Mouse (Mus musculus) lung, postnatal 36 days (tissue): Measurements from ENCODE around the gene Mutyh.
"Not testable (repeated sequence)": the region's sequence is repeated elsewhere in the genome, so short reads cannot be mapped to it uniquely, and the experiment has no call there.

ENCODE experiments used
- DNase-seq: peaks from one replicate; pipeline ENCODE4 v3.0.0; 2022; ENCODE audit warnings: mixed read lengths

Mutyh gene

GRCm38 (mm10) chr4:116820902-116821693, 13.6 kb downstream of the Mutyh start:
- DNase-seq = peak; percentile 87

GRCm38 (mm10) chr4:116821694-116822016, 14.1 kb downstream of the Mutyh start, which contains the start of gene Hpdl:
Hpdl (minus strand) TSS chr4:116821707.
- no peak for DNase-seq

- peak; percentile 76 for DNase-seq
These were observed 17.1 kb downstream of the Mutyh start for GRCm38 (mm10) chr4:116824541-116825004.

GRCm38 (mm10) chr4:116827819-116828218, 20.3 kb downstream of the Mutyh start:
- DNase-seq = peak; percentile 73

- peak; percentile 56 for DNase-seq
These were observed 22.0 kb downstream of the Mutyh start for GRCm38 (mm10) chr4:116829364-116830069.

GRCm38 (mm10) chr4:116830070-116830368, 22.5 kb downstream of the Mutyh start:
- no peak for DNase-seq

GRCm38 (mm10) chr4:116838999-116839398, 31.5 kb downstream of the Mutyh start:
- no peak for DNase-seq

- DNase-seq = not testable (repeated sequence)
These were observed 32.6 kb downstream of the Mutyh start for GRCm38 (mm10) chr4:116840096-116840495.

- DNase-seq = no peak
These were observed 33.3 kb downstream of the Mutyh start for GRCm38 (mm10) chr4:116840841-116841240.

- no peak for DNase-seq
These were observed 36.8 kb downstream of the Mutyh start for GRCm38 (mm10) chr4:116844324-116844723.

GRCm38 (mm10) chr4:116849901-116850300, 42.4 kb downstream of the Mutyh start:
- no peak for DNase-seq

- no peak for DNase-seq
These were observed 46.8 kb downstream of the Mutyh start for GRCm38 (mm10) chr4:116854286-116854685.

GRCm38 (mm10) chr4:116857203-116857602, 49.7 kb downstream of the Mutyh start:
- DNase-seq = no peak

GRCm38 (mm10) chr4:116859711-116860110, 52.2 kb downstream of the Mutyh start:
- DNase-seq = no peak

- DNase-seq = no peak
These were observed 54.5 kb downstream of the Mutyh start for GRCm38 (mm10) chr4:116862023-116862422.
